Mouse (Mus musculus) retina, postnatal 1 day (tissue): ENCODE measurements at regions not wholly inside any gene's neighbourhood (a gene's known extent, or its start where the extent isn't known, plus 50 kb on each side); places are given as distances from the start of the nearest gene placed in this dataset.

Experiments used
- DNase-seq: peaks from one replicate; pipeline ENCODE4 v3.0.0-alpha.2; 2012

GRCm38 (mm10) chr7:117859419-117859818, 256.6 kb downstream of the Rps15a start:
- no peak for DNase-seq

GRCm38 (mm10) chr7:117855955-117856354, 260.0 kb downstream of the Rps15a start:
- DNase-seq: no peak

GRCm38 (mm10) chr7:117853716-117854115, 262.3 kb downstream of the Rps15a start:
- no peak for DNase-seq

DNA sequence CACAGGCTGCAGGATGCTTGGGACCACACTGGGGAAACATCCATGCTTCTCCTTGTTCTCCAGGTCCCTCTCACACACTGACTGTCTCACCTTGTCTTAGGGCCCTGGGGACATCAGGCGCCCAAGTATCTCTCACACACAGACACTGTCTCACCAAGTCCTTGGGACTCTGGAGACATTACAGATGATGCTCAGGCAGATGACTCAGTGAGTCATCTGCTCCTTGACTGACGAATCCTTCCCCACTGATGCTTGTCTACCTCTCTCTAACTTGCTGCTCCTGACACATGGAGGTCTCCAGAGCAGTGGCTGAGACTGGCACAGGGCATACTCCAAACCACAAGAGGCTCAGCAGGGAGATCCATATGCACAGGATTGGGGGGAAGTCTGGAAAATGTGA, 263.1 kb downstream of the Rps15a start:
- DNase-seq: no peak

GRCm38 (mm10) chr7:117850822-117851221, 265.2 kb downstream of the Rps15a start:
- no peak for DNase-seq

DNA sequence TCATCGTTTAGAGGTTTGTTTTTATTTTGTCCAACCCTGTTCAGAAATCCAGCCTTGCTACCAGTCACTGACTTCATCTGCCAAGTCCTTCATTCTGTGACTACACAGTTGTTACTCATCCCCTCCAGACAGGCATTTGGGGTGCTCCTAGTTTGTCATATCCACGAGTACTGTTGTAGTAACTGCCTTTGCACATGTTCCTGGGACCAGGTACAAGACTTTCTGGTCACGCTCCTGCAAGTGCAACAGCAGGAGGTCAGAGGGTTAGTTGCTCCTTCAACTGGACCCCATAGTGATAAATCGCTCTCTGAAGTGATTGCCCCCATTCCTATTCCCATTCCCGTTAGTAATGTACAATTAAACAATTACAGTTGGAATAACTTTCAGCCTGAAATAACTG, 269.9 kb downstream of the Rps15a start:
- no peak for DNase-seq

DNA sequence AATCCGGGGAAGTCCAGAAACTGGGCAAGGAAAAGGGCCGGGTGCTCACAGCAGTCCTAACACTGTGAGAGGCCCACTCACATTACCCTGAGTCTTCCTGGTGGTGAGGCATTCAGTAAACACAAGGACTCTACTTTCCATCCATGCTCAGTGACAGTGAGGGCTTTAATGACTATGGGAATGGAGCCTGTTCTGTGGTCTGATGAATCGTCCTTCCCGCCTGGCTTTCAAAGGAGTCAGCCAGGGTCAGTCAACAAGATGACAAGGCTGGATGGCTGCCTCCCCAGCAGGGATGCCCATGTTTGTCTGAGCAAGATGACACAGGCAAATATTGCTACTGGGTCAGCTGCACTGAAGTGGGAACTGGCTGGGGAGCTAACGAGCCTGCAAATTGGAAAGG, 273.2 kb downstream of the Rps15a start:
- DNase-seq: peak; percentile 24

DNA sequence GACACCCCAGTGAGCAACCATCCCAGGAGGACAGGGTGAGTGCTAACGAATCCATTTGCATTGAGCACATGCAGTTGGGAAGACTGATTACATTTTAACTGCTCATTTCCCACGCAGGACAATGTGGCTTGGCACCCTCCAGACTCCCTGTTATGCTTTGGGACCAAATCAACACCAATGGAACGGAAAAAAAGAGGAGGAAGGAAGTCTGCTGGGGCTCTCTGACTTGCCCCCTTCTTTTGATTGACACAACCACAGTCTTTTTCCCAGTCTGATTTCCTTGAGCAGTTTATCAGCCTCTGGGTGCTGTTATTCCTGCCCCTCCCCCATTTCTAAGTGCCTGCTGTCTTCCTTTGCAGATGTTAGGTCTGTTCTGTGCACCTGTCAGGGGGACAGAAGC, 321.0 kb downstream of the Rps15a start:
- DNase-seq: no peak

GRCm38 (mm10) chr7:117793991-117794390, 322.0 kb downstream of the Rps15a start:
- no peak for DNase-seq

DNA sequence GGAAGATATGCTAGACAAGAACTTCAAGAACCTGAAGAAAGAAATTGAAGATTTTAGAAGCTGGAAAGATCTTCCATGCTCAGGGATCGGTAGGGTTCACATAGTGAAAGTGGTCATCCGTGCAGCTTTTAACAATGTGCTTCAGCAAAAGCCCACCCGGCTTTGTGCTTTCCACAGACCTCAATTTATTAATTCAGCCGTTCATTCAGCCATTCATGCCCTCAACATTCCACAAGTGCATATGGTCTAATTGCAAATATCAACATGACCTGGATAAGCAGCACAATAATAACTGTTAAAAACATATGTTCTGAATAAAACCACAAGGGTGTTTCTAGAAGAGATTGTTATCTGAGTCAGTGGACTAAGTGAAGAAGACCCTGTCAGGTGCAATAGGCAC, 323.5 kb downstream of the Rps15a start:
- peak; percentile 66 for DNase-seq

- no peak for DNase-seq
Measured at GRCm38 (mm10) chr7:117778996-117779395, 337.0 kb downstream of the Rps15a start.

GRCm38 (mm10) chr7:117777921-117778320, 338.1 kb downstream of the Rps15a start:
- DNase-seq: no peak

DNA sequence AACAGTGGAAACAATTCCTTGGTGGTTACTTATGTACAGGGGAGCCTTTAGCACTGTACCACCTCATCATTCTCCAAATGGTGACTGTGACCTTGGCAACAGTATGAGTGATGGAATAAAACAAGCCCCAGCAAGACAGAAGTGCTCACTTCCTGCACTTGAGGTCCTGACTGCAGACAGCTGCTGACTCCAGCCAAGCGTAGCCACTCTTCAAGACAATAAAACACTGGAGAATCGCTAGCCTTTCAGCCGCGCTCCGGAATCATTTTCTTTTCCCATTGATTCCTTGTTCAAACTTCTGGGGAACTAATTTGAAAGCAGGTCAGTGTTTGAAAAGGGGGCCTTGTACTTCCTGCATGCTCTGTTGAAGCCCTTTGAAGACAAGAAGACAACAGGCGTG, 344.2 kb downstream of the Rps15a start:
- DNase-seq: peak; percentile 24

DNA sequence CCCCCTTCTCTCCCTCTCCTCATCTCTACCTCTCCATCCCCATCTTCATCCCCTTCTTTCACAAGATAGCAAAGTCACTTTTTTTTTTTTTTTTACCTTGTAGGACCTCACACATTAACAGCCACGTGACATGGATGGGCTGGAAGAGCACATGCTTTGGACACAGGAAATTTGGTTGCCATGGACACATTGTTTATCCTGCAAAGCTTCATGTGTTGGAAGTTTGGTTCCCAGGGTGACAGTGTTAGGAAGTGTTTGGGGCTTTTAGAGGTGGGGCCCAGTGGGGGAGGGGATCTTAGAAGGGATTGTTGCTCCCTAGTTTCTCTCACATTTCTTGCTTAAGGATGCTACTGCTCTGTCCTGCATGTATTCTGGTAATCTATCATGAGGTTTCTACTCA, 356.5 kb downstream of the Rps15a start:
- DNase-seq: peak; percentile 54

DNA sequence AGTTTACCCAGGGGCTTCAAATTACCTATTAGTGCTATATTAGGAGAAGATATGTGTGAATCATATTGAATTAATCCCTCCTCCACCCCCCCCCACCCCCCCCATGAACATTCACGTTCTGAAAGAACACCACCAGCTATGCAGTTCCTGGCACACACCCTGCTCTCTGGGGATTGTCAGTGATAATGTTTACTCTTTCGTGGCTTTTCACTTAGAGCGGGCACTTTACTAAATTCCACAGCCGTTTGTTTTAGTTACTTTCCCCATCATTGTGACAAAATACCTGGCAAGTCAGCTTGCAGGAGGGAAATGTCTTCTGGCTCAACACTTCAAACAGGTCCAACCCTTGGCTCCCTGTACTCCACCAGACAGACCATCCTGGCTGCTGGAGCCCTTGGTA, 359.0 kb downstream of the Rps15a start:
- no peak for DNase-seq

- no peak for DNase-seq
Measured at GRCm38 (mm10) chr7:117755830-117756229, 360.2 kb downstream of the Rps15a start.

- peak; percentile 83 for DNase-seq
Measured at GRCm38 (mm10) chr7:117753296-117753695, 362.7 kb downstream of the Rps15a start.

DNA sequence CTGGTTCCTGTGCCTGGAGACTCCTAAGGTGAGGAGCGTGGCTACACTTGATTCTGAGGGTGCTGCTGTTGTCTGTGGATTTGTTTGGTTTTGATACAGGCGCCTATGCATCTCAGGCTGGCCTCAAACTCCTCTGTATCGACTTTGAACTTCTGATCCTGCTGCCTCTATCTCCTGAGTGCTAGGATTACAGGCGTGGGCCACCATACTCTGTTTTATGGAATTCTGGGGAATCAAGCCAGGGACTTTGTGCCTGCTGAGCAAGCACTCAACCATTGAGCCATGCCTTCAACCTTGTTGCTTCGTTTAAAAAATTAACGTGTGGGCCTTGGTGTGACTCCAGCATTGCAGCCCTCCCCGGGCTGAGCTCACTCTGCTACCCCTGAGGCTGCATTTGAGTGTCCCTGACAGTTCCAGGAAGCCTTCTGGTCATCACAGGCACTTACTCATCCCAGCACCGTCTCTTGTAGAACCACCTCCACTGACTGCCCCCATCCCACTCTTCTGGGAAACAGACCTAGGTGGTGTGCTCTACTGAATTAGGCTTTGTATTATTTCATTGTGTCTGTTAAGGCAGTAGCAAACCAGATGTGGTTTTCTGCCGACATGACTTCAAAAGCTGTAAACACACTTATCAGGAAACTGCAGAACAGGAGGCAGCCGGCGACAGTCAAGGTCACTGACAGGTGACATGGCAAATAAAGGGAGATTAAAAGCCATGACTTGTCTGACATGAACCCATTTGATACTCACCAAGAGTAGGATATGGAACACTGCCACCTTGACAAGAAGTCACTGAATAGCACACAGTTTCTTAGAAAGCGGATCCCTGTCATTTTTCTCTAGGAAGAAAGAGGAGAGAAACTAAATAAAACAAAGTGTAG, 363.4 kb downstream of the Rps15a start:
- peak; percentile 15 for DNase-seq

GRCm38 (mm10) chr7:117747991-117748390, 367.2 kb downstream of the Xylt1 start:
- DNase-seq: no peak

- no peak for DNase-seq
Measured at GRCm38 (mm10) chr7:117746393-117746792, 365.6 kb downstream of the Xylt1 start.

GRCm38 (mm10) chr7:117739706-117740105, 358.9 kb downstream of the Xylt1 start:
- DNase-seq: no peak

DNA sequence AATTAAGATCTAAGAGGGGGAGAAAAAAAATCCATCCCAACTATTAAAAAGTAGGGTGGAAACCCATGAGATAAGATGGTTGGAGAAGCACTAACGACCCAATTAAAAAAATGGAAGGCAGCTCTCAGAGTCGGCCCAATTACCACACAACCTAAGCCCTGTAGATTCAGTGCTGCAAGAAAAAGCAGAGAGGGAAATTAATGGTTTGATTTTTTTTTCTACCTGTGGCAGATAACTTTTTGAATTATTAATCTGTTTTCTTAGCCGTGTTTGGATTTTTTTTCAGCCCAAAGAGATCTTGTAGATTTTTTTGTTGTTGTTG, 354.9 kb downstream of the Xylt1 start:
- peak; percentile 47 for DNase-seq

DNA sequence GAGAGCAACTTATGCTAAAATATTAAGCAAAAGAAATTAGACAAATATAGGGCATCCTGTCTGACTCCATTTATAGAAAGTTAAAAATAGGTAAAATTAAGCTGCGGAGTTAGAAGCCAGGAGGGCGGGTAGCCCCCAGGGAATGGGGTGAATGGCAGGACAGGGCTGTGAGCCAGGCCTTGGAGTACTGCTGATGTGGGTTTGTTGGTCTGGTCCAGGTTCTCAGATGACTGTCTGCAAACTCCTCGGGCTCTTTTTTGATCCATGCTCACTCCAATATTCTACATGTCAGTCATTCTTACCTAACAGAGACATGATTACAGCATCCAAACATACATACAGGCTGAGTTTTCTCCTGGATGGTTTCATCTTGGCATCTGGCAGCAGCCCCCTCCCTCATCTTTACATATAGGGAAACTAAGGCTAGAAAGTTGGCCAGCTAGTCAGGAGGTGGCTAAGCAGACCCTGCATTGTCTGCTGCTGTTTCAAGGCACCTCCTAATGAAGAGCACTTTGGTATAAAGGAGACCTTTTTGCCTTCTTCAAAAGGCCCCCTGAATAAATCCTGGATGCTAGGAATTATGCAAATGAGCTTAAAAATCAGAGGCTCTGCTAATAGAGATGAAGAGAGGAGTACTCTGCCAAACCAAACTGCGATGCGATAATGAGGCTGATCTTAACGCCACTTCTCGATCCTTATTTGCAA, 354.4 kb downstream of the Xylt1 start:
- no peak for DNase-seq

GRCm38 (mm10) chr7:117729067-117729466, 348.3 kb downstream of the Xylt1 start:
- peak; percentile 45 for DNase-seq
